Mouse (Mus musculus): ENCODE data around the gene Gm13057.
"Not testable (repeated sequence)": the region's sequence is repeated elsewhere in the genome, so short reads cannot be mapped to it uniquely, and the experiment has no call there.

Gm13057 gene

GRCm38 (mm10) chr4:143551400-143551799 is at the start of gene Gm13057, which contains the start of gene BC080695:
Gene Gm13057 (plus strand): TSS chr4:143551709.
Gene BC080695 (plus strand): TSS chr4:143551700.
- DNase-seq, result not testable (repeated sequence)

GRCm38 (mm10) chr4:143511043-143511442 is 40.5 kb upstream of the Gm13057 start, which contains the start of gene Gm13043:
Gene Gm13043 (plus strand): TSS chr4:143511343.
- no peak for DNase-seq

- not testable (repeated sequence) for DNase-seq
Measured at GRCm38 (mm10) chr4:143535654-143536053, 15.9 kb upstream of the Gm13057 start, which contains the start of gene Gm13040. Gene Gm13040 (plus strand): TSS chr4:143535954.

Measured in right cerebral cortex, postnatal 4 days (tissue).